Mouse (Mus musculus): Measurements from ENCODE around the gene Pde6h.

The Pde6h gene

GRCm38 (mm10) chr6:136983201-136983600 lies 59.6 kb downstream of the Pde6h start:
- no peak for DNase-seq (ENCODE audit: low spot score)

GRCm38 (mm10) chr6:136986019-136986418 lies 62.4 kb downstream of the Pde6h start:
- no peak for DNase-seq (ENCODE audit: low spot score)

- DNase-seq (ENCODE audit: low spot score): no peak
Measured at GRCm38 (mm10) chr6:136986718-136987117, 63.1 kb downstream of the Pde6h start.

- DNase-seq (ENCODE audit: low spot score): no peak
Measured at GRCm38 (mm10) chr6:136988536-136989060, 65.0 kb downstream of the Pde6h start.

GRCm38 (mm10) chr6:136989824-136990497 lies 66.3 kb downstream of the Pde6h start:
- no peak for DNase-seq (ENCODE audit: low spot score)

GRCm38 (mm10) chr6:136990557-136990956 lies 66.9 kb downstream of the Pde6h start:
- DNase-seq (ENCODE audit: low spot score): no peak

- no peak for DNase-seq (ENCODE audit: low spot score)
Measured at GRCm38 (mm10) chr6:136993574-136993973, 69.9 kb downstream of the Pde6h start.

- DNase-seq (ENCODE audit: low spot score): no peak
Measured at GRCm38 (mm10) chr6:136995533-136995932, 71.9 kb downstream of the Pde6h start.

GRCm38 (mm10) chr6:136996336-136996735 lies 72.7 kb downstream of the Pde6h start:
- DNase-seq (ENCODE audit: low spot score): no peak

- DNase-seq (ENCODE audit: low spot score): no peak
Measured at GRCm38 (mm10) chr6:136998181-136998580, 74.5 kb downstream of the Pde6h start.

GRCm38 (mm10) chr6:136999009-136999408 lies 75.4 kb downstream of the Pde6h start:
- DNase-seq (ENCODE audit: low spot score): no peak

GRCm38 (mm10) chr6:136999707-137000446 lies 76.2 kb downstream of the Pde6h start:
- no peak for DNase-seq (ENCODE audit: low spot score)

GRCm38 (mm10) chr6:137000706-137001105 lies 77.1 kb downstream of the Pde6h start:
- DNase-seq (ENCODE audit: low spot score): no peak

GRCm38 (mm10) chr6:137001267-137002168 lies 77.9 kb downstream of the Pde6h start:
- no peak for DNase-seq (ENCODE audit: low spot score)

- no peak for DNase-seq (ENCODE audit: low spot score)
Measured at GRCm38 (mm10) chr6:137002169-137002514, 78.5 kb downstream of the Pde6h start.

- DNase-seq (ENCODE audit: low spot score): no peak
Measured at GRCm38 (mm10) chr6:137004359-137004758, 80.7 kb downstream of the Pde6h start.

GRCm38 (mm10) chr6:137011187-137011586 lies 87.6 kb downstream of the Pde6h start:
- DNase-seq (ENCODE audit: low spot score): no peak

GRCm38 (mm10) chr6:137014346-137014745 lies 90.7 kb downstream of the Pde6h start:
- DNase-seq (ENCODE audit: low spot score): no peak

GRCm38 (mm10) chr6:137017216-137017973 lies 93.8 kb downstream of the Pde6h start:
- no peak for DNase-seq (ENCODE audit: low spot score)

Data from lung, postnatal 25 days (tissue).